Mouse (Mus musculus): ENCODE data around the gene Zfp65. TPM values are rescaled to one million over a fixed set of nuclear protein-coding genes. Genes with fewer than 3 reads are reported as not detected.
"Not testable (repeated sequence)": the region's sequence is repeated elsewhere in the genome, so short reads cannot be mapped to it uniquely, and the experiment has no call there.

The Zfp65 gene
- polyA plus RNA-seq (2016; fragmentation: Nextera tagmentation; extraction: Ambion mirVana) = 4.3 and 4.7 TPM in 2 replicates

DNA sequence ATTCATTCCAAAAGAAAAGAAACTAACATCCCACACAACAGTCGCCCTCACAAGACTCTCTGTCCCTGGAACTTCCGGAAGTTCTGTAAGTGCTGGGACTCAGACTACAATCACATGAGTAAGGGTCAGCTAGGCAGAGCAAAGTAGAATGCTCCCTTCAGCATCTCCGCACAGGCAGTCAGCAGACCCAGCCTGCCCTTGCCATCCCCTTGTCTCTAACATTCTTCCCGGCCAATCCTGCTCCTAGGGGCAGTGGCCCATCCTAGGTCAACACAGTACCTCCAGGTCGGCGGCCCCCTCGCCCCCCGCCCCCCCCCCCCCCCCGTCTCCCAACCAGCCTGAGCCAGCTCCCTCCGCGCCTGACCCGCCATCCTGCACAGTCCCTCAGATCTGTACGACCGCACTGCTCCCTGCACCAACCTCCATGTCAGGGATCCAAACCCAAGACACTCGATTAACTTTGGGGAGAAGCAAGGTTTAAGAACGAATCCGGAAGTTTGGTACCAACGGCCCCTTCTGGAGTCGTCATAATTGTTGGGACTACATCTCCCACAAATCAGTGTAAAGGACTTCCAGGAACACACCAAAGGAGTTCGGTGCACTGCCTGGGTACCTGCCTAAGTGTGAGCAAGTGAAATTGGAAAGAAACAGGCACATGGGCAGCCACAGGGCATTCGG lies at the start of gene Zfp65:
TSS of gene Zfp65 (minus strand) at position 533 of the 678 bp plus-strand sequence.
- Histone ChIP-seq H3K27me3 (ENCODE audit: insufficient read depth, poor library complexity, severe bottlenecking) (no peaks in the 10 kb centered on the region), H3K27ac (peak within 1 kb of the TSS; percentile 91), H3K4me3 (peak within 1 kb of the TSS; percentile 72), H3K36me3 (no peaks in the 10 kb centered on the region), H3K4me1 (no peaks in the 10 kb centered on the region), H3K9me3 (no peaks in the 10 kb centered on the region; the same call in 1 of the 2 replicates)
- WGBS = 7% methylated on average over 13 of the region's 21 CpGs
- DNase-seq (ENCODE audit: low spot score) = peak; percentile 77

DNA sequence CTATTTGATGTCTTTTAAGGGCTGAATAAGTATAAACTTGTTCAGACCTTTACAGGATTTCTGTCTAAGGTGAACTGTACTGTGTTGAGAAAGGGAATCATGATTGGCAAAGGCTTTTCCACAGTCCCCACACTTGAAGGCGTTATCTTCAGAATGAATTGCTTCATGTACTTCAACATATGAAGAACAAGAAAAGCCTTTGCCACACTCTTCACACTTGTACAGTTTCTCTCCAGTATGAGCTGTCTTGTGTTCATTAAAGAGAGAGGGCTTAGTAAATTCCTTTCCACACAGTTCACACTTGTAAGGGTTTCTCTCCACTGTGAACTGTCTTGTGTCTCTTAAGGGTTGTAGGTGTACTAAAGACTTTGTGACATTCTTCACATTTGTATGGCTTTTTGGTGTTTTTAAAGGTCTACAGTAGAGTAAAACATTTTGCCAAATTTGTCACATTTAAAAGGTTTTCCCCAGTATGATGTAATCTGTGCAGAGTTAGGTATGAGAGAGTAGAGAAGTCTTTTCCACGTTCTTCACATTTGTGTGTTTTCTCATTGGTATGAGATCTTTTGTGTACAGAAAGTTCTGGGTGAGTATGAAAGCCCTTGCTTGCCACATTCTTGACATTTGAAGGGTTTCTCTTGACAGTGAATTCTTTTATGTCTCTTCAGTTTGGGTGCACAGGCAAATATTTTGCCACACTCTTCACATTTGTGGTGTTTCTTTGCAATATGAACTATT lies 34.2 kb upstream of the Zfp65 start:
- H3K9me3 ChIP-seq = no peaks in the 10 kb centered on the region
- no peaks in the 10 kb centered on the region for H3K36me3 ChIP-seq
- no peaks in the 10 kb centered on the region for H3K27me3 ChIP-seq (ENCODE audit: insufficient read depth, poor library complexity, severe bottlenecking)
- no peak overlapping the region for H3K27ac ChIP-seq
- no peak for DNase-seq (ENCODE audit: low spot score)
- whole genome bisulfite sequencing = 76% methylated on average over 2 of the region's 2 CpGs
- no peaks in the 10 kb centered on the region for H3K4me1 ChIP-seq
- H3K4me3 ChIP-seq = no peak overlapping the region

- DNase-seq (ENCODE audit: low spot score) = no peak
- no peaks in the 10 kb centered on the region for H3K27me3 ChIP-seq (ENCODE audit: insufficient read depth, poor library complexity, severe bottlenecking)
- WGBS = 71% methylated on average over 1 of the region's 1 CpGs
- no peaks in the 10 kb centered on the region for H3K9me3 ChIP-seq
- H3K4me1 ChIP-seq = no peaks in the 10 kb centered on the region
- no peaks in the 10 kb centered on the region for H3K36me3 ChIP-seq
- H3K4me3 ChIP-seq = no peak overlapping the region
- H3K27ac ChIP-seq = no peak overlapping the region
Observed at GRCm38 (mm10) chr13:67759966-67760365, 31.0 kb upstream of the Zfp65 start.

DNA sequence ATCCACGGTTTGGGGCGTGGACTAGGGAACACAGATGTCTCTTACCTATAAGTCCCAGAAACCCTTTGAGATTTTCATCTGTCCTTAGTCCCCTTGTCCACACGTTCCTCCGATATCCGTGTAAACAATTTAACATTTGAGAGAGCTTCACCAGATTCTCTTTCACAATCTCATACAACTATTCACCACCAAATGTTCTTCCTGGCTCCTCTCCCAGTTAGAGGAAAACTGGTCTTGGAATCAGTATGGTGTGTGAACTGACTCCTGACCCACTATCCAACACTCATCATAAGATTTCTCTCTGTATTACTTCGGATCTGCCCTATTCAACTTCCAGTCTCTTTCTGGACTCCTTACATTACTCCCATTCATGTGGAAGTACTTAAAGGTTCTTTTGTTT lies 26.8 kb upstream of the Zfp65 start:
- Histone ChIP-seq H3K27me3 (ENCODE audit: insufficient read depth, poor library complexity, severe bottlenecking) (no peaks in the 10 kb centered on the region), H3K36me3 (peaks cover 5% of the 10 kb centered on the region), H3K27ac (no peak overlapping the region), H3K4me3 (0 out of 2 replicates have a peak overlapping the region, but pooled peaks have one; percentile 73), H3K9me3 (no peaks in the 10 kb centered on the region), H3K4me1 (no peaks in the 10 kb centered on the region)
- WGBS = 79% methylated on average over 6 of the region's 6 CpGs
- no peak for DNase-seq (ENCODE audit: low spot score)

- no peaks in the 10 kb centered on the region for H3K27me3 ChIP-seq (ENCODE audit: insufficient read depth, poor library complexity, severe bottlenecking)
- H3K27ac ChIP-seq = peak within 1 kb of the TSS; percentile 88
- DNase-seq (ENCODE audit: low spot score) = peak; percentile 87
- H3K4me3 ChIP-seq = peak within 1 kb of the TSS; percentile 73
- 7% methylated on average over 24 of the region's 24 CpGs for WGBS
- no peaks in the 10 kb centered on the region for H3K9me3 ChIP-seq
- no peaks in the 10 kb centered on the region for H3K4me1 ChIP-seq
- peaks cover 11% of the 10 kb centered on the region for H3K36me3 ChIP-seq
Observed at GRCm38 (mm10) chr13:67754333-67755306, 25.6 kb upstream of the Zfp65 start, which contains the start of gene Zfp85. Gene Zfp85, minus strand, starts transcription at chr13:67755228.

DNA sequence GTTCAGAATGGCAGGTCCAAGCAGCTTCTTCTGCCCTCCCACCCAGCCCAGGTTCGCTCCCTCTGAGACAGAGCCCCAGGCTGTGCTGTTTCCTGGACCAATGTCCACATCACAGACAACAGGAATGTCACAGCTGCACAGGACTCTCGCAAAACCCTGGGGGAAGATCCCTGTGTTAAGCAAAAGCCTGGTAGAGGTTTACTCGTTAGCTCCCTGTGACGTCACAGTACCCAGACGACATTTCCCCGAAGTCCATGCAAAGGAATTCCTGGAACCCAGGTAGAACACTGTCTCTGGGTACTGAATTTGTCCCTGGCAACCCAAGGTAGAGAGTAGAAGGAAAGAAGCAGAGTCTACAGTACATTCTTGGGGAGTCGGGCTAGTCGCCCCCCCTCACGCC lies 14.9 kb upstream of the Zfp65 start:
- 87% methylated on average over 9 of the region's 9 CpGs for WGBS
- Histone ChIP-seq H3K27me3 (ENCODE audit: insufficient read depth, poor library complexity, severe bottlenecking) (no peaks in the 10 kb centered on the region), H3K36me3 (peaks cover 27% of the 10 kb centered on the region), H3K27ac (no peak overlapping the region), H3K4me1 (no peaks in the 10 kb centered on the region), H3K4me3 (no peak overlapping the region), H3K9me3 (peaks cover 10% of the 10 kb centered on the region; the same call in 1 of the 2 replicates)
- no peak for DNase-seq (ENCODE audit: low spot score)

- Histone ChIP-seq H3K27me3 (ENCODE audit: insufficient read depth, poor library complexity, severe bottlenecking) (no peaks in the 10 kb centered on the region), H3K27ac (no peak overlapping the region), H3K4me3 (no peak overlapping the region), H3K4me1 (no peaks in the 10 kb centered on the region), H3K9me3 (peaks cover 10% of the 10 kb centered on the region; the same call in 1 of the 2 replicates), H3K36me3 (peaks cover 17% of the 10 kb centered on the region)
- no peak for DNase-seq (ENCODE audit: low spot score)
- 84% methylated on average over 3 of the region's 3 CpGs for WGBS
Observed at GRCm38 (mm10) chr13:67742941-67743340, 14.0 kb upstream of the Zfp65 start.

DNA sequence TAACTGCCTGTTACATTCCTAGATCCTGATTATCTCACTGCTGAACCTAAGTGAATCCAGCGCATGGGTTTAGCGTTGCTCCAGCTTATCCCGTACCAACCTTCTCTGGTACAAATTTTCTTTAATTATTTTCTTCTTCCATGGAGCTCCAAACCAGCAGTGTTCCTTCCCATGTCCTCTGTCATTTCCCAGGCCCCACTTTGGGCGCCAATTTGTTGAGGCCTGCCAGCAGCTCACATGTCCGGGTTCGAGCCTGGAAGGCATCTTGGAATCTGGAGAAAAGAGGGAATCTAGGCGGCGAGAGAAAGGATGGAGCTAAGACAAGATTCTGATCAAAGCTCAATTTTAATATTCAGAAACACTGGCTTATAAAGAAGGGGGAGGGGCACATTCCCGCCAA lies 5.4 kb upstream of the Zfp65 start:
- not testable (repeated sequence) for H3K4me1 ChIP-seq; DNase-seq (ENCODE audit: low spot score); H3K4me3 ChIP-seq; H3K27me3 ChIP-seq (ENCODE audit: insufficient read depth, poor library complexity, severe bottlenecking); H3K27ac ChIP-seq; H3K36me3 ChIP-seq
- 92% methylated on average over 9 of the region's 9 CpGs for WGBS
- H3K9me3 ChIP-seq = peaks cover 10% of the 10 kb centered on the region

DNA sequence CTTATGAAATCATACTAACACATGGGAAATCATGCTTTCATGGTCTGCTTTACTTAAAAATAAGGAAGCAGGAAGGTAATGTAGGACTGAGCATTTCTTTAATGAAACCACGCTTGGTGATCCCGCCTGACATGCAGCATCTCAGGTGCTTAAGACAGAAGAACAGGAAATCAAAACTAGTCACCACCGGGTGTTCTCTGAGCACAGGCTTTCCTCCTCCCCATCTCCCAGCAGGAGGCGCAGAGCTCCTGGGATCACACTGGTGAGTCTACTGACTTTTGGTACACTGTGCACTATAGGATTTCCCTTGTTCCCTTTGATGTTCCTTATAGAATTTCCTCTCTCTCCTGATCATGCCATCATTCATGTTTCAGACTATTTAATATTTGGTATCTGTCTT lies 468 bp upstream of the Zfp65 start:
- H3K4me3 ChIP-seq = peak overlapping the region; percentile 72
- WGBS = 53% methylated on average over 4 of the region's 4 CpGs
- not testable (repeated sequence) for H3K27ac ChIP-seq; DNase-seq (ENCODE audit: low spot score); H3K9me3 ChIP-seq; H3K36me3 ChIP-seq; H3K4me1 ChIP-seq; H3K27me3 ChIP-seq (ENCODE audit: insufficient read depth, poor library complexity, severe bottlenecking)

DNA sequence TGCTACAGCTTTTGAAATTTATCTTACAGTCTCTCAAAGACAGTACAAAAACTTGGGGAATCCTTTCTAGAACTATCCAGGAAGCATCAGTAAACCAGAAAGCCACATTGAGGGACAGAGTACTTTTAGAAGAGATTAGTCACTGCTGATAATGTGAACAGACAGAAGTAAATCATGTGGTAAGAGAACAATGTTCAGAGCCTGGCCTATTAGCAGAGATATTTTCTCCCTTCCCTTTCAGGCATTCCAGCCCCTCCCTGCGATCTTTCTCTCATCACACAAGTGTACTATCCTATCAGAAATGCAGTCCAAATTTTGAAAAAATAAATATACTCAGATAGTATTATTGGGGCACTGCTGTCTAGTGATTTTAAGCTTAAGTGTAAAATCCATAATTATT lies 867 bp downstream of the Zfp65 start:
- Histone ChIP-seq H3K4me1 (no peaks in the 10 kb centered on the region), H3K9me3 (no peaks in the 10 kb centered on the region; the same call in 1 of the 2 replicates), H3K4me3 (peak overlapping the region; percentile 72), H3K27me3 (ENCODE audit: insufficient read depth, poor library complexity, severe bottlenecking) (no peaks in the 10 kb centered on the region), H3K36me3 (no peaks in the 10 kb centered on the region), H3K27ac (no peak overlapping the region; the same call in 1 of the 2 replicates)
- WGBS = 78% methylated on average over 1 of the region's 1 CpGs
- DNase-seq (ENCODE audit: low spot score) = no peak

DNA sequence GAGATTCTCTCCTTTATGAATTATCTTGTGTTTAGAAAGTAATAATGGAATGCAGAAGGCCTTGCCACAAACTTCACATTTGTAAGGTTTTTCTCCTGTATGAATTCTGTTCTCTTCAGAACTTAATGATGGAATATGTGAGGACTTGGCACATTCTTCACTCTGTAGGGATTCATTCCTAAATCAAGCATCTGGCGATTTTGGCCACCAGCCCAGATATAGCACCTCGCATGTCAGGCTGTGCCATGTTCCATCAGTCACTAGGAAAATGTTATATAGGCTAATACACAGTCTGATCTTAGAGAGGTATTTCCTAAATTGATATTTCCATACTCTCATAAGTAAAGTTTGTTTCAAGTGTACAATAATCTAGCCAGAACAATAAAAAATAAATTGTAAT lies 3.6 kb downstream of the Zfp65 start:
- not testable (repeated sequence) for DNase-seq (ENCODE audit: low spot score); H3K36me3 ChIP-seq; H3K9me3 ChIP-seq; H3K27ac ChIP-seq; H3K4me1 ChIP-seq; H3K4me3 ChIP-seq; H3K27me3 ChIP-seq (ENCODE audit: insufficient read depth, poor library complexity, severe bottlenecking)
- WGBS = 86% methylated on average over 2 of the region's 2 CpGs

DNA sequence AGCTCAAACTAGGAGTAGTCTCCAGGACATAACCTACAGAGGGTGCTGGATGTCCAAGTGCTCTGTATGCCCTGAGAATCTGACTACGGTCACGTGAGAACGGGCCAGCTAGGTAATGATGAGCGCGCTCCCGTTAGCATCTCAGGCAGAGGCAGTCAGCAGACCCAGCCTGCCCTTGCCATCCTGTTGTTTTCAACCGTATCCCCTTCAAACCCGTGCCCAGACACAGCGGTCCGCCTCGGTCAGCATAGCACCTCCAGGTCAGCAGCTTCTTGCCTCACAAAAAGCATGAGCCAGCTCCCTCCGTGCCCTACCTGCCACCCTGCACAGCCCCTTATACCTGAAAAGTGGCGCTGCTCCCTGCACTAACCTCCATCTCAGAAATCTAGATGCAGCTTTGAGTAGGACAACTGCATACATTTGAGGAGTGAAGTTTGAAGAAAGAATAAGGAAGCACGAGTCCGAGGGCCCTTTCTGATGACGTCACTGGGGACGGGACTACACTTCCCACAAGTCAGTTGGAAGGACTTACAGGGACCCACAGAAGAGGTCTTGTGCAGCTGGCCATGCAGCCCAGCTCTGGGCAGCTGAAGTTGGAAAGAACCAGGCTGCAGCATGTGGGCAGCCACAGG lies 5.0 kb downstream of the Zfp65 start:
- H3K27me3 ChIP-seq (ENCODE audit: insufficient read depth, poor library complexity, severe bottlenecking) = no peaks in the 10 kb centered on the region
- H3K4me1 ChIP-seq = no peaks in the 10 kb centered on the region
- no peaks in the 10 kb centered on the region for H3K9me3 ChIP-seq
- peak overlapping the region; percentile 90 for H3K27ac ChIP-seq
- peak overlapping the region; percentile 80 for H3K4me3 ChIP-seq
- DNase-seq (ENCODE audit: low spot score) = peak; percentile 95
- no peaks in the 10 kb centered on the region for H3K36me3 ChIP-seq
- under 1% methylated on average over 17 of the region's 17 CpGs for WGBS
